Mouse (Mus musculus): Measurements from ENCODE around the gene Kif2c.

- TF ChIP-seq POLR2A (IDR thresholded peaks at IDR 0.05; ENCODE audit: insufficient read depth, low read depth, low read length) (no peak), CTCF (IDR thresholded peaks at IDR 0.05; ENCODE audit: insufficient read depth, low read depth, low read length) (no peak)
These were observed 71.5 kb downstream of the Kif2c start for GRCm38 (mm10) chr4:117110985-117111384.
